Mouse (Mus musculus) olfactory bulb, adult 2 months (tissue): ENCODE measurements around the gene Nos1ap.

Source experiments
- CTCF ChIP-seq: fragments of 200-500 bp; IDR thresholded peaks from 2 replicates; pipeline ENCODE4 v1.5.1; 2012; ENCODE audit warnings: low read depth, mild to moderate bottlenecking, low read length, moderate library complexity; ENCODE audit not compliant: insufficient read depth
- POLR2A ChIP-seq: fragments of 200-500 bp; IDR thresholded peaks from 2 replicates; pipeline ENCODE4 v1.6.1; 2012; ENCODE audit warnings: mild to moderate bottlenecking, low read depth, low read length, moderate library complexity; ENCODE audit not compliant: insufficient read depth

- no peak for TF ChIP-seq POLR2A
- TF ChIP-seq CTCF: no peak
Observed at GRCm38 (mm10) chr1:170610289-170610688, 20.6 kb upstream of the Nos1ap start.
